Mouse (Mus musculus) adrenal gland, adult 8-10 months (tissue): ENCODE measurements at regions not wholly inside any gene's neighbourhood (a gene's known extent, or its start where the extent isn't known, plus 50 kb on each side); places are given as distances from the start of the nearest gene placed in this dataset.

Source experiments
- DNase-seq: peaks from one replicate; pipeline ENCODE4 v3.0.0; 2022

DNA sequence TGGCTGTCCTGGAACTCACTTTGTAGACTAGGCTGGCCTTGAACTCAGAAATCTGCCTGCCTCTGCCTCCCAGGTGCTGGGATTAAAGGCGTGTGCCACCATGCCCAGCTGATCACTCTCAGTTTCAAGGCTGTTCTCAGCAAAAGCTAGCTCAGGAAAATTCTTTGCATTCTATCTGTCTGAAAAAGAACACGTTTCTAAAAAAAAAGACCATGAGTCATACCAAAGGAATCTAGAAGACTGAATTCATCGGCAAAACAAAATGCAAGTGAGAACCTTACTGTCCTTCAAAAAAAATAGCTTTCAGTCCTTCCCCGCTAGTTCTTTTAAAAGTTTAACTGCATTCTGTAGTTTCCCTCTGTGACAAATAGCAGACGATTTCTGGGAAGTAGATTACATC, 596.3 kb upstream of the Syt1 start:
- no peak for DNase-seq

DNA sequence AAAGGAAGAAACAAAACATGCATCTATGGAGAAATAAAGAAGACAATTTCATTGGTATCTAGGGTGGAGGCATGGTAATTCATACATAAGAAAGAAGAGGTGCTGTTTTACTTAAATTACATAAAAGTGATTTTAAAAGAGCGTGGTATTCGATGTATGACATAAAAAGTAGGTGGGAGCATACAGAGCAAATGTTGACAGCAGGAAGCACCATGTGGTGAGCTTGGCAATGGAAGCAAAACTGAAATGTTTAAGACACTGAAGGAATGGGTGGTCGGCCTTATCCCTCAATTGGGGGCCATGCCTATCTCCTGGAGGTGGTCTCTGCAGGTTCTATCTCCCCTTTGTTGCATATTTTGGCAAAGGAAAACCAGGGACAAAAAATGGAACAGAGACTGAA, 592.5 kb upstream of the Syt1 start:
- DNase-seq: no peak

DNA sequence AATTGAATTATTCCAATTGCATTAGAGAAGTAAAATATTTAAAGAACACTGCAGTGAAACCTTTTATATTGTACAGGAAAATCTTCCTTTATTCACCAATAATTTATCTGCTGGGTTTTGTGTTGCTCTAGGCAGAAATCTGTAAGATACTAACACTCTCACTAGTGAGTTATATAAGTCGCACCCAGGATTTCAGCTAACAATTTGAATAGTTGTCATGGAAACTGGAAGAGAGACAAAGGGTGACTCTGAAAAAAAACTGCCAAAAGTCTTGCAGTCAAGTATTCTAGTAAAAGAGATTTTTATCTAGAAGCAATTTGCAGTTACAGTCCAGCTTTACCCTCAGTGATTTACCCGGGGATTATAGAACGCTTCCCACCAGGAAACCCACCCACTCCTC, 587.8 kb upstream of the Syt1 start:
- no peak for DNase-seq

DNA sequence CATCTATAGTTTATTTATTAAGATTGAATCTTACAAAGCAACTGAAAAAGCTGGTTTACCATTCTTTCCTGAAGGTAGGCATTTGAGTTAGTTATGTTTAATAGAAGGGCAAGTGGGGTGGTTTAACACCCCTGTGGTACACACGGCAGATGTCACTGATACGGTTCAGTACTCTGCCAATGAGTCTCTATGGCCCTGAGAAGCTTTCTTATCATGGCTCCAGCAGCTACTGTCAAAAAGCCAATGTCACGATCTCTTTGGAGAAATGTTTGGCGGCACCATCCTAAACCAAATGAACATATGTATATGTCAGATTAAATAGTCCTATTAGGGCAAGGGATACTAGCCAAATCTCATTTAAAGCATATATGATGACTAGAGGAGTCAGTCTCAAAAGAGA, 562.4 kb upstream of the Syt1 start:
- no peak for DNase-seq

DNA sequence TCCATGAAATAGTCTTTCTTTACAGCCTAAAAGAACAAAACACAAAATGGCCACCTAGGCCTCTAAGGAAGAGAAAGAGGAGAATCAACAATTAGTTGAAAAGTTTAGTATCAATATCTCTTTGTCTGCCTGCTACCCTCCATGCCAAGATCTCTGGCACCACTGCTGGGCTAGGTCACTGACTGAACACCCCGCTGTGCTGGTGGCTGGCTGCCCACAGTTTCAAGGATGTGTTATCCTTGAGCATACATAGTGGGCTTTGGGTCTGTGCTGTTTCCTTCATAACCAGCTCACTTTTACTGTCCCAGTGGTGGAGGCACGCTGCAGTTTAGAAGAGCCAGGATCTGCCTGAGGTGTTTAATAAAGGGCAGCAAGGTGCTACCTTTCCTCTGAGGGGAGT, 559.0 kb upstream of the Syt1 start:
- peak; percentile 30 for DNase-seq

DNA sequence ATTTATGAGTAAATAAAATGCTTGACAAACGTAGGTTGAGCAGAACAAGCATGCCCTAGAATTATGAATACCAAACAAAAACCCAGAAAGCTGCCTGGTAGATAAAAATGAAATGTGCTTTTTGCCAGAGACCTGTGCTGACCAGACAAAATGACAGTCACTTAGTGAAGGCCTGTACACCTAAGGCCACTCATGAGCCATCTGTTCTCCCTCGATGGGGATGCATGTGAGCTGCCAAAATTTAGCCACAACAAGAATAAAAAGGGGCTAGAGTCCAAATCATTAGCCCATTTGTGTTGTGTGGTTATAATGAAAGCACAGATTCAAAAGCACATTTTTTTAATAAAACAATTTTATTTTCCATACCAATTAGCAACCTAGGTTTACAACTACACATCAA, 555.9 kb upstream of the Syt1 start:
- DNase-seq: no peak

DNA sequence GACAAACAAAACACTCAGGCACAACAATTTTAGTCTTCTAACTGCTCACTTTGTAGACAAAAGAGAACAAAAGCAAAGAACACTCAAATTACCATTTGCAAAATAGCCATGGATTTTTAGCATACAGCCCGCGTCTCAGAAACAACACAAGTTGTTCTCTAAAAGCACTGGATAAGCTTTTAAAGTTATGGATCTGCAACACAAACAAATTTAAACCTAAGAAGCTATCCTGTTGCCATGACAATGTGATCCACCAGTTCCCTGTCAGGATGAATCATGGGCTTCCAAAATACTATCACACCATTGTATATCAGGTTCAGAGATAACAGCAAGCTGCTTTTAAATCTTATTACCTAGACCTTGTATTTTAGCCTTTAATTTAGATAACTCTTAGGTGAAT, 550.9 kb upstream of the Syt1 start:
- DNase-seq: no peak

DNA sequence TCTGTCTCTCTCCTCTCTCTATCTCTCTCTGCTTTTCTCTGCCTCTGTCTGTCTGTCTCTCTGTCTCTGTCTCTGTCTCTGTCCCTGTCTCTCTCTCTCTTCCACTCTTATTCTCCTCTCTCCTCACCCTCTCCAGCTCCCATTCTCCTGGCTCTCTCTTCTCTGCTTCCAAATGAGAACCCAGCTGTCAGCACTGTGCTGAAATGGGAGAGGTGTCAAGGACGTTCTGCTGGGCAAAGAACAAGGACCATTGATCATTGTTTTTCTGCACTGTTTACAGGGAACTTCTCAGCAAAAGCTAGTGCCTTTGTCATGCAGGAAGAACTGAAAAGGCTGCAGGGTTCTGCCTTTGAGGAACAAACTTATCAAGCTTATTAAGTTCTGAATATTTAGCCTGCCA, 550.3 kb upstream of the Syt1 start:
- DNase-seq: peak; percentile 22

DNA sequence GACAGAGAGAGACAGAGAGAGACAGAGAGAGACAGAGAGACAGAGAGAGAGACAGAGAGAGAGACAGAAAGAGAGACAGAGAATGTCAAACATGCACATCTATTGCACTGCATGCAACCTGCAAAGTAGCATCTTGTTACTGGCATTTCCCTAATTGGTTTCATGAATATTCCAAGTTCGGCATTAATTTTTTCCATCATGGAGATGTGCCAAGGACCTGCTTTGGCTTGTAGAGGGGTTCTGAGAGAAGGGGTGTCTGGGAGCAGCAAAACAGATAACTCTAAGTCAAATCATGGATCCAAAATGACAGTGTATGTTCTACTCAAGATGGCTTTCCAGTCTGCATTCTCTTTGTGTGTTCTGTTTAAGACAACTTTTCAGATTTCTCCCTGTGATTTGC, 532.5 kb upstream of the Syt1 start:
- no peak for DNase-seq

DNA sequence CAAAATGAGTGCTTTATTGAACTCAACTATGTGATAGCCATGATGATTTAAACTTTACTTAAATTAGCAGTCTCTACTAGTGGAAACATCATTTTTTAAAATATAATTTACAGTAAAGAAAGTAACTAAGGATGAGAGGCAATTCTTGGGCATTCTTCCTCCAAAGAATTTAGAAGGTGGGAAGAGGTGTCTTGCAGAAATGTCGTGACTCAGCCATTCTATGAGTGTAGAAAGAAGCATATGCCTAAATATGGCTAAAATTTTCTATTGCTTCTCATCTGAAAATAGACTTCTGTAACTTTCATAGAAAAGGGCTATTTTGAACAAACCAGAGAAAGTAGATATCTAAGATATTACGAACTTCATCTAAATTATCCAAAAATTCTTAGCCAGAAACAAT, 529.4 kb upstream of the Syt1 start:
- DNase-seq: no peak

DNA sequence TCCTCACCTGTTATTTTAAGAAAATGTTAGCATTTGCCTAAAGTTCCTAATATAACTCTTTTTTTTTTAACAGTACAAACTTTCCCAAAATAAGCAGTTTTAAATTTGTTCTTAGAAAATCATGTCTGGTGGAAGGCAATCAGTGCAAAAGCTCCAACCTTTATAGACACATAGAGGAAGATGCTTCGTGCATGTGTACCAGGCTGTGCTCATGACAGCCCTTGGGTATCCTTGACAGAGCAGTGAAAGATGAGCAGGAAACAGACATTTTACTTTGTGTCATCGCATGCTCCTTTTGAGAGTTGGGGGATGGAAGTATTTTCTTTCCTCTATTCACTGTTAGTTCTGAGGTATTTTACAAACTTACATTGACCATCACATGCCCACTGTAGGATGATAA, 517.3 kb upstream of the Syt1 start:
- no peak for DNase-seq

DNA sequence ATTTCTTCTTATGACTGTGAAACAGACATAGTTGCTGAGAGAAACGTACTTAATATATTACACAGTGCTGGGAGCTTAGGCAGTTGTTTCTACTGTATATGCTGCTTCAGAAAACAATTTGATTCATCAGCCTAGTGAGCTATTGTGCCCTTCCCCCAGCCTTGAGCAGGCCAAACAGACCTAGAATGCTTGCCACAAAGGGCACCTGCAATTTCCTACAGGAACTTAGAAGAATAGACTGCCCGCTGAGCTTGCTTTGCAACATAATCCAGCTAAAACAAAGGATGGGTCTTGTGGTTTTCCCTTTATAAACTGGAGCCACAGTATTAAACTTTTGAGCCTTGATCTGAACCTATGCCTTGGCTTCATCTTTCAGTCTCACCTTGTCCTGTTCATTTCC, 510.9 kb upstream of the Syt1 start:
- DNase-seq: no peak

DNA sequence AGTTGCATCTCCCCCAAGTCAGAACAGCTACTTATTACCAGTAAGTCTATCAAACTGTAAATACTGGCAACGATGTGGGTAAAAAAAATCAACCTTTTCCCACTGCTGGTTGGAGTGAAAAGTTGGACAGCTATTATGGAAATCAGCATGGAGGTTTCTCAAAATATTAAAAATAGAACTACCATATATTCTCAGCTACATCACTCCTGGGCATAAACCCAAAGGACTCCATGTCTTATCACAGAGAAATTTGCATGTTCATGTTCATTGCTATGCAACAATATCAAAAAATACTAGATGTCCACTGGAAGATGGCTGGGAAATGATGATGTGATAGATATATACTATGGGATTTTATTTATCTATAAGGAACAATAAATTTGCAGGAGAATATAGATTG, 506.9 kb upstream of the Syt1 start:
- DNase-seq: no peak

DNA sequence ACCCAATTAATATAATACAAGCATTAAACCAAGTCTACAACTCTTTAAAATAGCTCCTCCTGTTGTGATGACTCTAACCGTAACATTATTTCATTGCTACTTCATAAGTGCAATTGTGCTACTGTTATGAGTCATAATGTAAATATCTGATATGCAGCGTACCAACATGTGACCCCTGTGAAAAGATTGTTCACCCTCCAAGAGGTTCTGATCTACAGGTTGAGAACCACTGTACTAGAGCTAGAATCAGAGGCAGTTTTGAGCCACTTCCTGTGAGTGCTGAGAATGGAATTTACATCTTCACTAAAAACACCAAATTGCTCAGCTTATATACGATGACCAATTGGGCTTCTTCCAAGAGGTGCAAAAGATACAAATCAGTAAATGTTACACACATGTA, 504.4 kb upstream of the Syt1 start:
- no peak for DNase-seq

DNA sequence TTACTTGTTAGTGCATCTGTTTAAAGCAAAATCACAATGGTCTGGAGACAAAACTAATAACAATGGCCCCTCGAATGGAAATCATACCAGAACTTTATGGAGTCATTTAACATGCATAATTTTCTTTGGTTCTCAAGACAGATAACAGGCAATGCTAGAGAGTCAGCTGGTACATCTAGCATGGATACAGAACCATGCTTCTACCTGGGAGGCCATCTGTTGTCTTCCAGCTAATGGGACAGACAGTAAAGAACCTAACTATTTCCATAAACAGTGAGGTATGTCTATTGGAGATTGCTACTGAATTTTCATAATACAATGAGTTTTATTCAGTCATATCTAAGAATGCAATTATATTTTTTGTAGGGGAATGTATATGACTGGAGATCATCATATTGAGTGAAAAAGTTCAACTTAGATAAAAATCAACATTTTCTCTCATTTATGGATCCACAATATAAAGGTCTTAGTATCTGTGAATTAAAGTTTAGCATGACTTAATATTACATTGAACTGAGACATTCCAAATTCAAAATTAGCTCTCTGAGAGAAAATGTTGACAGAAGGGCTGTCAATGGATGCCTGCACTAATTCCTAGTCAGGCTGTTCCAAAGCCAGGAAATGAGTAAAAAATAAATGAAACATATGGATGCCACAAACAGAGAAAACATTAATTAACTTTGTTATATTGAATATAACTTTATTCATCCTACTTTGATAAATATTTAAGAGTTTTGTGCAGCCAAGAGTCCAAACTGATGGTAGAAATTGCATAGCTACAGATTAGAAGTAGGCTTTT, 500.3 kb upstream of the Syt1 start:
- DNase-seq: no peak

DNA sequence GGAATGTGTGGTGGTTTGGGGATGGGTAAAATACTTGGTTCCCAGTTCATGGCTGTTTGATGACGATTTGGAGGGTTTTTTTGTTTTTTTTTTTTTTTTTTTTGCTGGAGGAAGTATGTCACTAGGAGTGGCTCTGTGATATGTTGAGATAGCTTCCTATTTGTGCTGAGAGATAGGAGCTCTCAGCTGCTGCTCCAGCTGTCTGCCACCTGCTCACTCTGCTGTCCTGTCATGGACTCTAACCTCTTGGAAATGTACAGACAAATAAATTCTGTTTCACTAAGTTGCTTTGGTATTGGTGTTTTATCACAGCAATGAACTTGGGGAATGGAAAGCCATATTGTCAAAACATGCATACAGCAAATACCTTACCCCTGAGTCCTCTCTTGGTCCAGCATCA, 497.8 kb upstream of the Syt1 start:
- no peak for DNase-seq

DNA sequence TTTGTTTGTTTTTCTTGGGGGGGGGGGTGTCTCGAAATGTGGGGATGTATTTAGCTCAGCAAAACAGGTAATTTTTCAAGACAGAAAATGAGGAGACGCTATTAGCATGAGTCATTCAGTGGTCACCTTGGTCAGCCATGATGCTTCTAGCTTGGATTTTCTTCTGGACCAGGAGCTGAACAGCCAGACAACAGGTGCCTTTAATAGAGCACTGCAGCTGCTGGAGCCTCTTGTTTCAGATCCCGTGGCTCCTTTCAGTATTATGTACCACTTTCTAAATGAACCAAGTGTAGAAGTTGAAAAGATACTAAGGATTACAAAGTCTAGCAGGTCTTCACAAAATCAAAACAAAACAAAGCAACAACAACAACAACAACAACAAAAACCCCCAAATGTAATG, 496.4 kb upstream of the Syt1 start:
- no peak for DNase-seq

DNA sequence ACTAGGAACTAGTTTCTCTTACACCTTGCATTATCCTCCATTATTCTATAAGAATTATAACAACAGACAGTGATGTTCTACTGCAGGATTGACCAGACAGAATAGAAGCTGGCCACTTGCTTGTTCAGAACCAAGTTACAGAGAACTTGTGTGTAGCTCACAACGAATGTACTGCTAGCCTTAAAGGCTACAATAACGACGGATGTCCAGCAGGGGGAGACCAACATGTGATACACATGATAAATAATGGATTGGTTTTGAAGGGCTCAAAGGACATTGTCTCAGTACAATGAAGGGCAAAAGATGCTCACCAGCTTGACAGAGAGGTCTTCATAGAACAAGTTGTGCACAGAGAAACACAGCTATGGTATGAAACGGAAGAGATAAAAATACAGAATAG, 493.9 kb upstream of the Syt1 start:
- no peak for DNase-seq

DNA sequence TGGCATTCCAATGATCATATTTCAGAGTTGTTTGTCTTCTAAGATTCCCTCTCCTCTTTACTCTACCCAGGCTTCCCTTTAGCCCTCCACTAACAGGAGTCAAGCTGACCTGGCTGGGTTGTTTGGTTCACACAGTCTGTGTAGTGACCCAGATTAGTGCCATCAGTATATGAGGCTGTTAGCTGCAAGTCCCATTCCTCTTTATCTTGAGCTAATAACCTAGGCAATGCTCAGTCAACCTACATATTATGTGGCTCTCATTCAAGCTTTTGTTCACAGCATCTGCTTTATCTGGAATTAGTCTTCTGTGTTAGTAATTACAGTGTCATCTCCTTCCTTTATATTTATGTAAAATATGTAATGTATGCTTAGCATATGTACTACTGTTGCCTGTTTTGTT, 490.1 kb upstream of the Syt1 start:
- no peak for DNase-seq

DNA sequence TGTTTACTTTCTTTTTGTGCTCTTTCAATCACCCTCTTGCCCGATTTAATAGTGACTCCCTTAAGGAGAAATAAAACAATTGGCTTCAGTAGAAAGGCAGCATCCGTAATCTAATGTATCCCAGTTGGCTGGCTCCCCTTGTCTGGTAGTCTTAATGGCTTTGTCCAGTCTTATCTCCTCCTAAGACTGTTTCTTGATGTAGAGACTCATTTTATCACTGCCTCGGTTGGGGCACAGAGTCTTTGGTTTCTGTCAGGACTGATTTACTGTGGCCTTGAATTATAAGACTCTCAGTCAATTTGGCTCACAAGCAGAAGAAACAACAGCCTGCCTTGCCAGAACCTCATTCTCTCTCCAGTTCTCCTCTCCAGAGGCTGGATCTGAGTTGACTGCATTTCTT, 487.5 kb upstream of the Syt1 start:
- DNase-seq: no peak

DNA sequence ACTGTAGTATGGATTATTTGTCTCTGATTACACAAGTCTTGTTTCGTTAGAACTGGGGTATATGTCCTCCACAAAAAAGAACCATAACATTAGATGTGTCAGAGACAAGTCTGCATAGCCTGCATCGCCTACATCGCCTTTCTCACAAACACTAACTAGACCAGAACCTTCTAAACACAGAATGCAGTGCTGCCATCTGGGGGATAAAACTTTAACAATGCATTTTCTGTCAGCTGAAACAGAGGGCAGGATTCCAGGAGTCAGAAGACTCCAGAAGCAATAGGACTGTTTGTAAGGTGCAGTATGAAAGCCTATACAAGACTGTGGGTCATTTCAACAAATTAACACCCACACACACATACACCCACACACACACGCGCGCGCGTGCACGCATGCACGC, 485.4 kb upstream of the Syt1 start:
- peak; percentile 5 for DNase-seq

DNA sequence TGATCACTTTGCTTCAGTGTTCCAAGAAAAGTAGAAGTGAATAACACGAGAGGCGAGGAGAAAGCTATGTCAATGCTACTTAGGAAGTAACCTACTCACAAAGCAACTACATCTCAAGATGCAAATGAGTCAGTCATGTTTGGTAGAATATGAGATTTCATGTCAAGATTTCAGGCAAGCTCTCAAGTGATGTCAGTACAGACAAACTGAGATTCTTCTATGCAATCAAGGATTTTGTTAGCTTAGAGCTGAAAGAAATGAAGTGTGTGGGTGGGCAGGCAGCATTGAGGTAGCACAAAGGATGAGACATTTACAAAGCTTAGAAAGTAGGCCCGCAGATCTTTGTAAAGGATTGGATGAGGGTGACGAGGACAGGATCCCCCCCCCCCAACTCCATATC, 480.0 kb upstream of the Syt1 start:
- DNase-seq: no peak

DNA sequence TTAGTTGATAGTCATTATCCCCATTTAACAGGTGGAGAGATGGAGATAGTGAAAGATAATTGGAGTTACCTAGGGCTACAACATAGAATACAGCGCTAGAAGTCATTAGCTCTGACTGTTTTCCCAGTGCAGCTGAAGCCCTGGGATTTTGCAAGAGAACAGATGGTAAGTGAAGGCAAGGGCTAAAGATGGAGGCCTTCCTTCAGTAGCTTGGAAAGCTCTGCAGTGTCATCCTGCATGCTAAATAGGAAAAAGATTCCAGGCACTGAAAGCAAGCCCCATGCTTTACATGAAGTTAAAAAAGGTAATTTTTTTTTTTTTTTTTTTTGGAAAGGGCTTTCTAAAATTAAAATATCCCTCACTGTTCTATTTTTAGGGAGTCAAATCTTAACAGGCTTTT, 477.2 kb upstream of the Syt1 start:
- DNase-seq: no peak

DNA sequence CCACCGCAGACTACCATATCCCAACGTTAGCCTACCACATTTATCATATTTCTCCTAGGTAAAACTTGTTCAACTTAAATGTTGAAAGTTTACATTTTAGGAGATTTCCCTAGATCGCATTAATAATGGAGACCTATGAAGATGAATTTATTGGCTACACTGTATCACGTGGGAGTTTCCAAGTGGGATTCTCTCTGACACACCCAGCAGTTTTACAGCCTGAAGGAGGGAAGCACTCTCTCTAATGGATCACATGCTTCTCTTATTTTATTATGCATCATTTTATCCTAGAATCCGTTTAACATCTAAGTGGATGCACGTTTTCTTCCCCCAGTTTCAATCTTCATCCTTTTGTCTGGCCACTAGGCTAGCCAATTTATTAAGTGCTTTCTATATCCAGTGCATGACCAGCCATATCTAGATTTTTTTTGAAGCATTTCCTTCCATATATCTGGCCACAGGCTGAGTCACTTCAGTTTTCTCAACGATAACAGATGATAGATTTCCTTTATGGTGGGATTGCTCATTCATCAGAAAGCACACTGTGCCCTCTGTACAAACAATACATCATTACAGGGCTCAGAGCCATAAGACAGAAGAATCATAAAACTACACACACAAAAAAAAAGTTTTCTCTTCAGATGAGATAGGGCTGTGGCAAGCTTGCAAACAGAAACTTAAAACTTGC, 476.3 kb upstream of the Syt1 start:
- no peak for DNase-seq

DNA sequence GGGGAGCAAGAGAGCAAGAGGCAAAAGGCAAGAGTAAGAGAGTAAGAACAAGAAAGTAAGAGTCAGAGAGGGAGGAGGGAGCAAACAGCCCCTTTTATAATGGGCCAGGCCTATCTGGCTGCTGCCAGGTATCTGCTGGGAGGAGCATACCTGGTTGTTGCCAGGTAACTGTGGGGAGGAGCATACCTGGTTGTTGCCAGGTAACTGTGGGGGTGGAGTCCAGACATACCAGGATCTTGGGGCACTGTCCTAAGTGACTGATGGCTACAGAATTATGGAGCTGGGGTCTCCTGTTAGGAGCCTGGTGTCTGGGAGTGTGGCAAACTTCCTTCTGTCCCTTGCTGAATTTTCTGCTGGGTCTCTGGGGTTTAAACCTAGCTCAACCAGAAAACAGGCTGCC, 469.8 kb upstream of the Syt1 start:
- no peak for DNase-seq
